Mouse (Mus musculus): ENCODE data around the gene Acbd4.

GRCm38 (mm10) chr11:103076581-103076980 lies 24.9 kb upstream of the Acbd4 start:
- no peak for TF ChIP-seq POLR2A (IDR thresholded peaks at IDR 0.05; ENCODE audit: insufficient read depth, low read depth, low read length)
- TF ChIP-seq CTCF (IDR thresholded peaks at IDR 0.05), result no peak
